Mouse (Mus musculus) thymus, adult 2 months (tissue): ENCODE data around the gene Ehd2.

Experiments
- CTCF ChIP-seq: fragments of 200-500 bp; IDR thresholded peaks from 2 replicates; pipeline ENCODE4 v1.5.1; 2012; ENCODE audit warnings: mild to moderate bottlenecking, control low read depth, low read length, moderate library complexity, borderline replicate concordance; ENCODE audit not compliant: control insufficient read depth, poor library complexity, insufficient read depth; ENCODE audit errors: extremely low read depth
- POLR2A ChIP-seq: fragments of 200-500 bp; IDR thresholded peaks from 2 replicates; pipeline ENCODE4 v1.6.1; 2012; ENCODE audit warnings: mild to moderate bottlenecking, low read length, control low read depth, moderate library complexity; ENCODE audit not compliant: control insufficient read depth, poor library complexity, insufficient read depth; ENCODE audit errors: extremely low read depth

DNA sequence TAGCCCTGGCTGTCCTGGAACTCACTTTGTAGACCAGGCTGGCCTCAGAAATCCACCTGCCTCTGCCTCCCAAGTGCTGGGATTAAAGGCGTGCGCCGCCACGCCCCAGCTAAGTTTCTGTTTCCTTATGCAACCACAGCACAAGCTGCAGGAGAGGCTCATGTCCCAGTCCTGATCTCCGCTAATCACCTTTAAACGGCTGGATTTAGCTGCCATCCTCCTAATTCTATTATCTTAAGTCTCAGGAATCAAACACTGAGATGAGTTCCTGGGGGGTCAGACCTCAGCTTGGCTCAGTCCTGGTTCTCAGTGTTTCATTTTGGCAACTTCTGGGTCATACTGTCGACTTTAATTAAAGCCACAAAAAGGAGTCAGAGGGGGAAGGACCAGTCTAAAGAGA, 42.3 kb upstream of the Ehd2 start:
- TF ChIP-seq CTCF = no peak
- TF ChIP-seq POLR2A = no peak
